Mouse (Mus musculus): ENCODE measurements around the gene Ppp3ca. TPM values are rescaled to one million over a fixed set of nuclear protein-coding genes. Genes with fewer than 3 reads are reported as not detected.

Ppp3ca gene
- total and polyA plus RNA-seq, 3 experiments = 17.4 to 40.6 (median 32.0) TPM

DNA sequence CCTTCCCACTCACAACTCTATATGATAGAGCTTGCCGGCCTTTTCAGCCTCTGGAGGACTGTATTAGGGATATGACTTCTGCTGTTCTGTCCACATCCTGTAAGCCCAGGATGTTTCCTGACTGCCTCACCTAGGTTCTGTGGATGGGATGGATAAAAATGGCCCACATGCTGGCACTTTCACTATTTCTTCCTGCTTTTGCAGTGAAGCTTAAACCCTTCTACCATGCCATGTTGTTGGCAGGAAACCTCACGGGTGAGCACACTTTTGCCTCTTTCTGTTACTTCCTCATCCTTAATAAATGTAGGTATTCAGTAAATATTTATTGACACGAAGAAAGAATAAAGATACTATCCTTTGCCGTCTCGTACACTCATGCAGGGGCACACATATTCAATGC, 48.5 kb downstream of the Ppp3ca start:
- no peak for TF ChIP-seq BHLHE40 (IDR thresholded peaks at IDR 0.05; ENCODE audit: borderline replicate concordance, low read depth, low read length)
- TF ChIP-seq MYC (IDR thresholded peaks at IDR 0.05; ENCODE audit: low read depth, low read length) = no peak
- no peak for TF ChIP-seq KAT2A (conservative IDR thresholded peaks at IDR 0.05; ENCODE audit: low read depth, low read length)
- no peak for TF ChIP-seq POLR2AphosphoS2 (IDR thresholded peaks at IDR 0.05; ENCODE audit: low read length)
- no peak for TF ChIP-seq MAFK (IDR thresholded peaks at IDR 0.05; ENCODE audit: borderline replicate concordance, low read depth, low read length)
- H3K36me3 ChIP-seq (ENCODE audit: control insufficient read depth in 1 of 2, insufficient read depth in 2 of 2, low read length in 2 of 2) = peaks cover 0 to 2% of the 10 kb centered on the region in 2 experiments; a peak in 2 of 4 replicates
- H3K4me3 ChIP-seq (ENCODE audit: control insufficient read depth in 1 of 2, insufficient read depth in 1 of 2, low read depth in 2 of 2, low read length in 2 of 2) = no peak overlapping the region
- no peak overlapping the region for H3K27ac ChIP-seq (ENCODE audit: control insufficient read depth, low read depth, low read length)
- no peaks in the 10 kb centered on the region for H3K4me1 ChIP-seq (ENCODE audit: control insufficient read depth in 1 of 2, insufficient read depth in 2 of 2, low read length in 2 of 2)
- H3K9me3 ChIP-seq (replicated peaks; ENCODE audit: insufficient read depth, low read length) = no peaks in the 10 kb centered on the region
- no peaks in the 10 kb centered on the region for H3K27me3 ChIP-seq (ENCODE audit: control insufficient read depth in 1 of 2, insufficient read depth in 2 of 2, low read length in 2 of 2)
- no peak for DNase-seq (ENCODE audit: low read depth, low spot score)
- no peak overlapping the region for H3K9ac ChIP-seq (ENCODE audit: control insufficient read depth, low read depth, low read length, poor library complexity, severe bottlenecking)
- no peaks in the 10 kb centered on the region; the same call in 1 of the 2 replicates for H3K79me2 ChIP-seq (ENCODE audit: control insufficient read depth, insufficient read depth, low read length, poor library complexity)

DNA sequence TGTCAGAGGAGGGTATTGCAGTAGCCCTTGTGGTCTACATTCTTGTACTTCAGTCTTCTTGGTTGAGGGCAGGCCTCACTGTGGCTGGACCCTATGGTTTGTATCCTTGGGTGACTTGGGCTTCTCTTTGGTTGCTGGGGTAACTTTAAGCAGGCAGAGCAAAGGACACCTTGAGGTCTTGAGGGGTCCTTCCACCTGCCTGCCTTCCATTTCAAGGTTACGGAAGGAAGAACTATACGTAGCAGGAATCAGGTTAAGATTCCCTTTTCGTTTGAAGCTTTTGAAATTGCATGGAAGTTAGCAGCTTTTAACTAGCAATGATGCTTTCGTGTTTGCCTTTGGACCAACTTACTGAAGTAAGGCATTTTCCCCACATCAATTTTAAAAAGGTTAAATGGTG, 51.3 kb downstream of the Ppp3ca start:
- TF ChIP-seq SMC3 (IDR thresholded peaks at IDR 0.05; ENCODE audit: low read depth, low read length) (no peak), KAT2A (conservative IDR thresholded peaks at IDR 0.05; ENCODE audit: low read depth, low read length) (no peak), MEF2A (IDR thresholded peaks at IDR 0.05; ENCODE audit: extremely low read depth, insufficient replicate concordance, low read depth, low read length, poor library complexity, severe bottlenecking) (no peak), MAZ (IDR thresholded peaks at IDR 0.05; ENCODE audit: low read depth, low read length) (no peak)
- H3K9ac ChIP-seq (ENCODE audit: control insufficient read depth, low read depth, low read length, poor library complexity, severe bottlenecking) = no peak overlapping the region
- 0 out of 4 replicates have a peak, but pooled peaks cover 0 to 6% of the 10 kb centered on the region in 2 experiments for H3K4me1 ChIP-seq (ENCODE audit: control insufficient read depth in 1 of 2, insufficient read depth in 2 of 2, low read length in 2 of 2)

DNA sequence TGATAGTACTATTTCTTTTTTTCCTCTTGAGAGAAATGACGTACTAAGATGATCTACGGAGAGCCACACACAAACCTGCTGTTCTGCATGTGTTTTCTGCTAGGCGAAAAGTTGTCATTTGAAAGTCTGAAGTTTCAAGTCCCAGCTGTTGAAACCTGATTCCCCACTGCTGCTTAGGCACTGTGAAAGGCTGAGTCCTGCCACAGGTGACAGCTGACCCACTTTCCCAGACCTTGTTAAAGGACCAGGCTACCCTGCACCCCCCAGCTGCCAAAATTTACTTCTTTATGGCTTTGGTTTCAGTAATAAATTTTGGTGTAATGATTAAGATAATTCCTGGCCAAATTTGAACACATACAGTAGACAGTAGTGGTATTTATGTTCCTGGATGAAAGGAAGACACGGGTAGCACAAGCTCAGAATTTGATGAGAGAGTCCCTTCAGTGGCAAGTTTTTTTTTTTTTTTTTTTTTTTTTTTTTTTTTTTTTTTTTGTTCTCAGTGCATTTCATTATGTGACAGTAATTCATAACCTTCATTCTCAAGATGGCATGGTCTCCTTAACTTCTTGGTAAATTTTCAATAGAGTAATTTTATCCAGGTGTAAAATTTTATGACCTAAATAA, 52.0 kb downstream of the Ppp3ca start:
- no peak for DNase-seq (ENCODE audit: low read depth, low spot score)
- Histone ChIP-seq H3K9ac (ENCODE audit: control insufficient read depth, low read depth, low read length, poor library complexity, severe bottlenecking) (no peak overlapping the region), H3K36me3 (ENCODE audit: control insufficient read depth in 1 of 2, insufficient read depth in 2 of 2, low read length in 2 of 2) (peaks cover 0 to 9% of the 10 kb centered on the region in 2 experiments; a peak in 2 of 4 replicates), H3K4me3 (ENCODE audit: control insufficient read depth in 1 of 2, insufficient read depth in 1 of 2, low read depth in 2 of 2, low read length in 2 of 2) (no peak overlapping the region), H3K4me1 (ENCODE audit: control insufficient read depth in 1 of 2, insufficient read depth in 2 of 2, low read length in 2 of 2) (0 out of 4 replicates have a peak, but pooled peaks cover 0 to 6% of the 10 kb centered on the region in 2 experiments), H3K27me3 (ENCODE audit: control insufficient read depth in 1 of 2, insufficient read depth in 2 of 2, low read length in 2 of 2) (no peaks in the 10 kb centered on the region), H3K9me3 (replicated peaks; ENCODE audit: insufficient read depth, low read length) (no peaks in the 10 kb centered on the region), H3K27ac (ENCODE audit: control insufficient read depth, low read depth, low read length) (no peak overlapping the region), H3K79me2 (ENCODE audit: control insufficient read depth, insufficient read depth, low read length, poor library complexity) (no peaks in the 10 kb centered on the region; the same call in 1 of the 2 replicates)
- TF ChIP-seq RCOR1 (IDR thresholded peaks at IDR 0.05; ENCODE audit: low read depth, low read length) (no peak), TAL1 (IDR thresholded peaks at IDR 0.05; ENCODE audit: low read length) (no peak), TBP (IDR thresholded peaks at IDR 0.05; ENCODE audit: low read depth, low read length) (no peak), BHLHE40 (IDR thresholded peaks at IDR 0.05; ENCODE audit: borderline replicate concordance, low read depth, low read length) (no peak), ZC3H11A (IDR thresholded peaks at IDR 0.05; ENCODE audit: low read depth, low read length) (no peak), UBTF (IDR thresholded peaks at IDR 0.05; ENCODE audit: borderline replicate concordance, insufficient read depth, low read depth, low read length) (no peak), ELF1 (IDR thresholded peaks at IDR 0.05; ENCODE audit: low read depth, low read length) (no peak), JUND (IDR thresholded peaks at IDR 0.05; ENCODE audit: low read depth, low read length) (no peak), ZMIZ1 (IDR thresholded peaks at IDR 0.05; ENCODE audit: low read depth, low read length) (no peak), CHD2 (IDR thresholded peaks at IDR 0.05; ENCODE audit: low read length) (no peak), RAD21 (IDR thresholded peaks at IDR 0.05; ENCODE audit: low read depth, low read length) (no peak), POLR2AphosphoS2 (IDR thresholded peaks at IDR 0.05; ENCODE audit: low read length) (no peak), MEF2A (IDR thresholded peaks at IDR 0.05; ENCODE audit: extremely low read depth, insufficient replicate concordance, low read depth, low read length, poor library complexity, severe bottlenecking) (no peak), USF1 (IDR thresholded peaks at IDR 0.05; ENCODE audit: low read depth, low read length) (no peak), SIN3A (IDR thresholded peaks at IDR 0.05; ENCODE audit: low read length) (no peak), HCFC1 (IDR thresholded peaks at IDR 0.05; ENCODE audit: low read depth, low read length) (no peak), ZNF384 (IDR thresholded peaks at IDR 0.05; ENCODE audit: low read depth, low read length) (no peak)

More for the DNA sequence above, 51.3 kb downstream of the Ppp3ca start:
- Histone ChIP-seq H3K9me3 (replicated peaks; ENCODE audit: insufficient read depth, low read length) (no peaks in the 10 kb centered on the region), H3K79me2 (ENCODE audit: control insufficient read depth, insufficient read depth, low read length, poor library complexity) (no peaks in the 10 kb centered on the region; the same call in 1 of the 2 replicates), H3K4me3 (ENCODE audit: control insufficient read depth in 1 of 2, insufficient read depth in 1 of 2, low read depth in 2 of 2, low read length in 2 of 2) (no peak overlapping the region), H3K27ac (ENCODE audit: control insufficient read depth, low read depth, low read length) (no peak overlapping the region), H3K27me3 (ENCODE audit: control insufficient read depth in 1 of 2, insufficient read depth in 2 of 2, low read length in 2 of 2) (no peaks in the 10 kb centered on the region), H3K36me3 (ENCODE audit: control insufficient read depth in 1 of 2, insufficient read depth in 2 of 2, low read length in 2 of 2) (peaks cover 0 to 9% of the 10 kb centered on the region in 2 experiments; a peak in 2 of 4 replicates)
- DNase-seq (ENCODE audit: low read depth, low spot score) = no peak

Measured in MEL (cell line).